Mouse (Mus musculus) embryonic fibroblast, embryonic 13.5 days (primary cell): ENCODE results near the gene Tns4. TPM values are rescaled to one million over a fixed set of nuclear protein-coding genes. Genes with fewer than 3 reads are reported as not detected.

Source experiments
- H3K27ac ChIP-seq: 2 replicates; pipeline ENCODE4 v1.5.1; 2012; ENCODE audit warnings: low read length, control low read depth, inconsistent platforms; ENCODE audit not compliant: insufficient read depth
- H3K4me1 ChIP-seq: 2 replicates; pipeline ENCODE4 v1.6.1; 2011; ENCODE audit warnings: low read length; ENCODE audit not compliant: control insufficient read depth, insufficient read depth
- H3K4me3 ChIP-seq: 2 replicates; pipeline ENCODE4 v1.5.1; 2011; ENCODE audit warnings: mild to moderate bottlenecking, control low read depth, low read length; ENCODE audit not compliant: insufficient read depth
- CTCF ChIP-seq: IDR thresholded peaks from 2 replicates; pipeline ENCODE4 v1.5.1; 2011; ENCODE audit warnings: mild to moderate bottlenecking, control low read depth, low read length, moderate library complexity, borderline replicate concordance; ENCODE audit not compliant: insufficient read depth
- POLR2A ChIP-seq: IDR thresholded peaks from 2 replicates; pipeline ENCODE4 v1.6.1; 2011; ENCODE audit warnings: low read depth, mild to moderate bottlenecking, control low read depth, low read length, moderate library complexity
- polyA plus RNA-seq: library from polyadenylated mRNA; stranded (reverse); fragments of >200 nt; gene quantifications from 2 replicates; pipeline ENCODE4 v1.2.4, GENCODE M21; 2011; ENCODE audit warnings: low read depth; ENCODE audit not compliant: missing spikeins, insufficient read length

Gene Tns4
- polyA plus RNA-seq, 1 experiment, result not detected

DNA sequence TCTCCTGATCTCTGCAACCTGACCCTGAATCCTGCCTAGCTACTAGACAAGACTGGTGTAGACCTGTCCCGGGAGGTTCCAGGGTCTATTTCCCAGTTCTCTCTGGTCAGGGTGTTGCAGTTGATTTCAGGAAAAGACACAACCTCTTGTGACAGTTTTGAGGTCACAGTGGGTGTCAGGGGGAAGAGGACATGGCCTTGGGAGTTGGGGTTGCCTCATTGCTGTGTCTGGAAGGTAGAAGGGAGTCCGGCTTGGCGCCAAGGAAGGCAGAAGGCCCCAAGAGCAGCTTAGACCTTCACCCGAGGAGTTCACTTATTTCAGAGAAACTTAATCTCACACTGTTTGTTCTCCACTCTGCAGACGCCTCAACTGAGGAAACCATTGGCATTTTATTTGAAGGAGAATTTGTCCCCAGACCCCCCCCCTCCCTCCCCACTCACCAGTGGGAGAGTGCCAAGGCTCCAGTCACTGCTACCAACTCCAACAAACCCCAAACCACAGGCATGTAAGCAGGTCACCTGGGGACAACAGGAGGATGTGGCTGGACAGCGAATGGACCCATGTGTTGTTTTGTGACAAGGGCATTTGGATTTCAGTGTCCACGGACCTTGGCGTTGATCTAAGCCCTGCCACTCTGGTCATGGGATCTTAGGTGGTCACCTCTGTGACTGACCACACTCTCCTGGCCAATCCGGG, 13.6 kb upstream of the Tns4 start:
- Histone ChIP-seq H3K4me3 (no peak overlapping the region), H3K4me1 (peaks cover 16% of the 10 kb centered on the region), H3K27ac (no peak overlapping the region)
- TF ChIP-seq CTCF, result no peak
- TF ChIP-seq POLR2A, result no peak

DNA sequence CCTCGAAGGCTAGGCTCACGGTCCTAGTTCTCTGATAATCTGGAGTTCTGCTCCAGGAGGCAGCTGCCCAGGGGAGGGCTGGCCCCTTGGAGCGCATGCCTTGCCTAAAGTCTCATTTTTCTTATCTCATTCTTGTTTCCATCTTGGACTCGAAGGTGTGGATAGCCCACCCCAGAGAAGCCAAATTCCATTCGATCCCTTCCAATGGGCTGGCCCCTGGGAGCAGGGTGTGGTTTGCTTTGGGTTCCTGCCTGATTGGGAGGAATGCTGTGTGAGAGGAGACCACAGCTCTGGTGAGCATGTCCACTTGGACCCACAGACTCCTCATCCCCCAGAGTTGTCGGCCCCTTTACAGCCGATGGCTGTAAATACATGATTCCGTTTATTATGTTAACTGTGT, 12.6 kb upstream of the Tns4 start:
- no peak for TF ChIP-seq CTCF
- TF ChIP-seq POLR2A, result no peak

DNA sequence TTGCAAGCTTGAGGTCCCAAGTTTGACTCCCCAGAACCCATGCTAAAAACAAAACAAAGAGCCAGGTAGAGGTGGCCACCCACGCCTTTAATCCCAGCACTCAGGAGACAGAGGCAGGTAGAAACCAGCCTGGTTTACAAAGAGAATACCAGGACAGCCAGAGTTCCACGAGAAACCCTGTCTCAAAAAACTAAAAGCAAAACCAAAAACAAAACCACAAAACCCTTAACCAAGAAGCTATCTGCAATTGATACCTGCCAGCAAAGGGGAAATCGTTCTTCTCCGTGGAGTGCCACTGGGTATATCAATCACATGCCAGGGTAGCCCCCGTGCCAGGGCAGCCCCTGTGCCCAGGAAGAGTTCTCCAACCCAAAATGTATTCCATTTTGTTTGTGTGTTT, 11.1 kb upstream of the Tns4 start:
- TF ChIP-seq POLR2A, result no peak
- TF ChIP-seq CTCF, result no peak
- H3K4me3 ChIP-seq, result no peak overlapping the region
- H3K27ac ChIP-seq, result no peak overlapping the region
- peaks cover 4% of the 10 kb centered on the region; the same call in 1 of the 2 replicates for H3K4me1 ChIP-seq

More for the DNA sequence above, 12.6 kb upstream of the Tns4 start:
- Histone ChIP-seq H3K4me3 (no peak overlapping the region), H3K27ac (no peak overlapping the region), H3K4me1 (peaks cover 10% of the 10 kb centered on the region)

DNA sequence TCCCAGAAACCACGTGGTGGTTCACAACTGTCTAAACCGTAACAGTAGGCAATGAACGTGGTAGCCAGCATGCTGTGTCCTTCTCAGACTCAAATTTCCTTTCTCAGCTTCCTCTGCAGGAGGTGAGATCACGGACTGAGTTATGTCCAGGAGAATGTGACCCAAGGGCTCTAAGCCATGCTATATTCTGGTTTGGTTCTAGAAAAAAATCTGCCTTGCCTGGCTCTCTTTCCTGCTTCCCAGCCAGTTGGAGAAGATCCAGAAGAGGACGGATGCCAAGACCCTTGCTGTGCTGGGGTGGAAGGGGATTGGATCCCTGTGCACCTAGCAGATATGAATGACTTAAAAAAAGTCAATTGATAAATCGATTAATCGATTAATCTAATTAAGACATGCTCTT, 10.4 kb upstream of the Tns4 start:
- Histone ChIP-seq H3K4me1 (peaks cover 4% of the 10 kb centered on the region; the same call in 1 of the 2 replicates), H3K27ac (no peak overlapping the region), H3K4me3 (no peak overlapping the region)
- TF ChIP-seq CTCF (no peak), POLR2A (no peak)

DNA sequence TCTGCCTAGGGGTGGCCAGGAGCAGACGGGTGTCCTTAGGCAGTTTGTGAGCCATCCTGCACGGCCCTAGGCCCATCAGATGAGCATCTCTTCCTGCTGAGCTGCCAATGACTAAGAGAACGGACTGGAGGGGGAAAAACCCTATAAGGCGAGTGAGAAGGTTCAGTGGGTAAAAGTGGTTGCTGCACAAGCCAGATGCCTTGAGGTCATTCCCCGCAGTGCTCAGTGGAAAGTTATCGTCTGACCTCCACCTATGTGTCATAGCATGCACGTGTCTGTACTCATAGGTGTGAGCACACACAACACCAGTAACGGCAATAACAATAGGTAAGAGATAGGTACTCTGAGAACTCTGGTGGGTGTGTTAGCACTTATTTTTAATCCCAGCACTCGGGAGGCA, 9.8 kb upstream of the Tns4 start:
- Histone ChIP-seq H3K4me1 (peaks cover 4% of the 10 kb centered on the region; the same call in 1 of the 2 replicates), H3K4me3 (no peak overlapping the region), H3K27ac (no peak overlapping the region)
- no peak for TF ChIP-seq CTCF

DNA sequence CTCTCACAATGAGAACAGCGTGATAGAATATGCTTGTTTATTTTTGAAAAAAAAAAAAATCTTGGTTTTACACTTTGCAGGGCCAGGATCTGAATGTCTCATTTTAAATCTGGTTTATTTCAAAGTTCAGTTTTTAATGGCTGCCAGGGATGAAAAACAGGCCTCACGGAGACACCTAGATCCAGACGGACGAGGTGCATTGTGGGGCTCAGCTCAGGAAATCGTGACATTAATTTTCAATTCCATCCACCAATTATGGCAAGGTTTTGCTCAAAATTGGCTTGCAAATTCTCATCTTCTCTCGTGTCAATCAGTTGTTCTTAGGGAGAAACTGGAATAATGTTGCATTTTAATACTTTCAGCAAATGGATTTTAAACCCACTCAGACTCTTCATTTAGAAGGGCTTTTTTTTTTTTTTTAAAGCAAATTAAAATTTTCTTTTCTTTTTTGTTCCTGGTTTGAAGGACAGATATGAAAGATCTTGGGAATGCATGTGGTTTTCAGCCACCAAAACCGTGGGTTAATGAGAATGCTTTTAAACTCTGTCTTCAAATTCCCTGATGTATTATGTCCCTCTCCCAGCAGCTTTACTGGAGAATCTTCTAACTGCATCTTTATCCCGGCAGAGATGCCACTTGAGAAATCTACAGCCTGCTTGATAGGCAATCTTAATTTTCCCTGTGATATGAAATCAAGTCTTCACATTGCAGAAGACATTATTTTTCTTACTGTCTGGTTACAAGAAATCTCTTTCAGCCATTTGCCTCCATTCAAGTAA, 8.1 kb upstream of the Tns4 start:
- peaks cover under 1% of the 10 kb centered on the region; the same call in 1 of the 2 replicates for H3K4me1 ChIP-seq
- H3K27ac ChIP-seq, result no peak overlapping the region
- TF ChIP-seq POLR2A (no peak), CTCF (no peak)
- no peak overlapping the region for H3K4me3 ChIP-seq

DNA sequence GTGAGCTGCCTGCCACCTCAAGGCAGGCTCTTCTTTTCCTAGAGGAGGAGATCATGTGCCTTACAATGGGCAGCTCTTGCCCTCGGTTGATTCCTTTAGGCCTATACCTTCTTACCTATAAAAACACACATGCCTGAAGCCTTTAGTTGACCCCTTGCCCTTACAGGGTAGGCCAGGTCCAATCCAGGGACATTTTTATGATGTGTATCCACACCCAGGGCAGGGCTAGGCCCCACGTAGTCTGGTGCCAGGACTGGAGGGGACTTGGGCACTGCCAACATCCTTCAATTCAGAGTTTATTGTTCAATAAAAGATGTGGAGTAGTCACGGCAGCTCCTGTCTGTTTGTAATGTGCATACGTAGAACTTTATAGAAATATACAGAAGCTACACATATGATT, 7.3 kb upstream of the Tns4 start:
- H3K4me3 ChIP-seq, result no peak overlapping the region
- no peak overlapping the region for H3K27ac ChIP-seq
- TF ChIP-seq CTCF (no peak), POLR2A (no peak)
- H3K4me1 ChIP-seq, result no peaks in the 10 kb centered on the region; the same call in 1 of the 2 replicates

DNA sequence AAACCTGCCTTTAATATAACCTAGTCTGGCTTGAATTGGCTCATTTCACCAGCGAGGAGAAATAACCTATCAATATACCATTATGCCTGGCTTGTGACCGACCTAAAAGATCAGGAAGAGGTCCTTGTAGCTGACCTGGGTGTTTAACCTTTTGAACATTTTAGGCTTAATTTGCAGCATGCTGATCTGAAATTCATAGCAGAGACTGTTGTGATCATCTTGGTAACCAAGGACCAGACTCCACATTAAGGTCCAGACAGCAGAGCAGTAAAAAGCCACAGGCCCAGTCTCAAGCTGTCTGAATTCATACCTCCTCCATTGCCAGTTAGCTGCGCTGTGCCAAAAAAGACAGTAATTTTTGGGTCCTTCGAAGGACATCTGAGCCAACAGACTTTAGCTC, 6.7 kb upstream of the Tns4 start:
- TF ChIP-seq CTCF, result no peak
- no peak for TF ChIP-seq POLR2A
- Histone ChIP-seq H3K4me3 (no peak overlapping the region), H3K27ac (no peak overlapping the region), H3K4me1 (no peaks in the 10 kb centered on the region; the same call in 1 of the 2 replicates)

DNA sequence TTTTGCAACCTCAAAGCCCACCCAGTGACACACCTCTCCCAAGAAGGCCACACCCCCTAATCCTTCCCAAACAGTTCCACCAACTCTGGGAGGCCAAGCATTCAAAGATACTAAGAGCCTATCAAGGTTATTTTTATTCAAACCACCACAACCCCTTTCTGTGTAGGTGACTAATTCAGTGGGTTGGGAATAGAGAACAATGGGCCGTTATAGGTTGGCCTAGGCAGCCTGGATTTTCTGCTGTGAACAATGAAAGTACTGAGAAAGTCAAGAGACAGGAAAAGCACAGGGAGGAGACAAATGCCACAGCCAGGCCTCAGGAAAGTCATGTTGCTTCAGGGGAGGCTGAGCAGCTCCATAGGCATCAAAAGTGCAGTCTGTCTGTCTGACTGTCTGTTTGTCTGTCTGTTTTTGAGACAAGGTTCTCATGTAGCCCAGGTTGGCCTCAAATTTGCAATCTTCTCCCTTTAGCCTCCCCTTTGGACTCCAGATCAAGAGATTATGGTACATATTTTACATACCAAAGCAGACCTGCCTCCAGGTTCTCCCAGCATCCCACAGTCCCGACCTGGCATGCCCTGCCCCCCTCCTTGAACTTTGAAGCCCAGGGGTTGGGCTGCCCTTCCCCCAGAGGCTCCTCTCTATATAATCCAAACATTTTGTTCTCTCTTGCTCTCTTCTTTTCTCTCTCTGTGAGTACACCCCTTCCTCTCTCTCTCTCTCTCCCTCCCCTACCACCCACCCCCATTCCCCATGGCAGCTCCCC, 6.0 kb upstream of the Tns4 start:
- H3K4me1 ChIP-seq, result no peaks in the 10 kb centered on the region; the same call in 1 of the 2 replicates
- H3K27ac ChIP-seq, result no peak overlapping the region
- no peak overlapping the region for H3K4me3 ChIP-seq
- TF ChIP-seq CTCF (no peak), POLR2A (no peak)
